1 mouse cellular context compared by ENCODE assay signal in the genomic region with DNA sequence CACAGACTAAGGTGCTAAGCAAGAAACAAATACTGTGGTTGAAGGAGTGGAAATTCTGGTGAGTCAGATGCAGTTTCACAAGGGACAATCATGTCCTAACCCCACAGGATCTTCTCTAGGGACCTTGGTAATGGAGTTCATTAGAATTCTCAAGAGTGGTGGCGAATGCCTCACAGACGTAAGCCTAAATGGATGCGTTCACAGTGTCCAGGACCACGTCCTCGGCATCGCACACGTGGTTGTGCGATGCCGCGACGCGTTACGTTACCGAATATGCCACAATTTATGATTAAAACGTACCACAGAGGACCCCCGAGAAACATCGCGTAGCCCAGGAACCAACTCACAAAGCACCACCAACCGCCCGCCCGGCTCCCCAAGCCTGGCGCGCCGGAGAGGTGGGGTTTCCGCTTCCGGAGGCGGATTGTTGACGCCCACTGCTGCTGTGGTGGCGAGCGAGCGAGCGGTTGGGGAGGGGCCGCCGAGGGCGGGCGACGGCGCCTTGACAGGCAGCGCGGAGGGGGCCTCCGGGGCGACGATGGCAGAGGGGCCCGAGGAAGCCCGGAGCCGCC.
TF ChIP-seq lines count a peak whose summit lies in the region.

A gene (plus strand): TSS at position 475 of the 572 bp plus-strand sequence.

TF ChIP-seq in CH12.LX, 34 proteins besides CTCF, POLR2A, EP300 and RAD21 (continued from another document):
- TF ChIP-seq PAX5 (IDR thresholded peaks at IDR 0.05; ENCODE audit: low read length) (no peak), POLR2AphosphoS2 (IDR thresholded peaks at IDR 0.05; ENCODE audit: low read depth, low read length) (peak; percentile 50; the same call in 1 of the 2 replicates), MEF2A (IDR thresholded peaks at IDR 0.05; ENCODE audit: borderline replicate concordance, low read depth, low read length) (peak; percentile 72), ELF1 (IDR thresholded peaks at IDR 0.05; ENCODE audit: low read depth, low read length) (peak; percentile 66), MAX (IDR thresholded peaks at IDR 0.05; ENCODE audit: low read length) (peak; percentile 78), ZMIZ1 (IDR thresholded peaks at IDR 0.05; ENCODE audit: low read depth, low read length) (peak; percentile 73; the same call in 1 of the 2 replicates), ZKSCAN1 (IDR thresholded peaks at IDR 0.05; ENCODE audit: borderline replicate concordance, low read depth, low read length) (no peak), CHD1 (IDR thresholded peaks at IDR 0.05; ENCODE audit: low read depth, low read length) (no peak), MXI1 (IDR thresholded peaks at IDR 0.05; ENCODE audit: low read depth, low read length) (peak; percentile 82), KAT2A (IDR thresholded peaks at IDR 0.05; ENCODE audit: insufficient replicate concordance, low read length) (peak; percentile 80; the same call in 1 of the 2 replicates), JUN (IDR thresholded peaks at IDR 0.05; ENCODE audit: insufficient read depth, low read depth, low read length) (peak; percentile 90), SIN3A (IDR thresholded peaks at IDR 0.05; ENCODE audit: low read length) (peak; percentile 90), E2F4 (IDR thresholded peaks at IDR 0.05; ENCODE audit: insufficient replicate concordance, low read depth, low read length) (no peak), BHLHE40 (IDR thresholded peaks at IDR 0.05; ENCODE audit: low read depth, low read length) (peak; percentile 63), ZC3H11A (IDR thresholded peaks at IDR 0.05; ENCODE audit: low read depth, low read length) (no peak), MYC (IDR thresholded peaks at IDR 0.05; ENCODE audit: low read depth, low read length) (peak; percentile 59; the same call in 1 of the 2 replicates), SMC3 (IDR thresholded peaks at IDR 0.05; ENCODE audit: low read depth, low read length) (no peak), GABPA (IDR thresholded peaks at IDR 0.05; ENCODE audit: insufficient replicate concordance, low read depth, low read length) (no peak; the same call in 1 of the 2 replicates), UBTF (IDR thresholded peaks at IDR 0.05; ENCODE audit: low read depth, low read length) (no peak), USF1 (IDR thresholded peaks at IDR 0.05; ENCODE audit: low read depth, low read length) (no peak), JUND (conservative IDR thresholded peaks at IDR 0.05; ENCODE audit: low read depth, low read length) (peak; percentile 84; the same call in 1 of the 2 replicates), TCF12 (IDR thresholded peaks at IDR 0.05; ENCODE audit: low read depth, low read length) (peak; percentile 86), NRF1 (IDR thresholded peaks at IDR 0.05; ENCODE audit: low read depth, low read length) (no peak), MAFK (IDR thresholded peaks at IDR 0.05; ENCODE audit: insufficient replicate concordance, low read length) (peak; percentile 59), MAZ (IDR thresholded peaks at IDR 0.05; ENCODE audit: low read depth, low read length) (peak; percentile 100), CHD2 (IDR thresholded peaks at IDR 0.05; ENCODE audit: low read length) (0 out of 2 replicates have a peak, but pooled peaks have one; percentile 51), HCFC1 (IDR thresholded peaks at IDR 0.05; ENCODE audit: low read depth, low read length) (peak; percentile 96), USF2 (conservative IDR thresholded peaks at IDR 0.05; ENCODE audit: low read depth, low read length) (no peak), IRF4 (IDR thresholded peaks at IDR 0.05; ENCODE audit: low read depth, low read length) (peak; percentile 81), RCOR1 (conservative IDR thresholded peaks at IDR 0.05; ENCODE audit: low read depth, low read length) (peak; percentile 85; the same call in 1 of the 2 replicates)
